Mouse (Mus musculus) ovary, adult 10 weeks (tissue): ENCODE measurements around the gene Pitpnb. TPM values are rescaled to one million over a fixed set of nuclear protein-coding genes. Genes with fewer than 3 reads are reported as not detected.

Experiments used
- polyA plus RNA-seq: library from polyadenylated mRNA; stranded (reverse); fragments of 350-450 nt; fragmentation: Illumina TruSeq; extraction: RNeasy Lipid Tissue Mini Kit (QIAGEN cat#74804); gene quantifications from one replicate; pipeline ENCODE4 v1.2.3, GENCODE M21; 2014

The Pitpnb gene
- polyA plus RNA-seq = 135 TPM

DNA sequence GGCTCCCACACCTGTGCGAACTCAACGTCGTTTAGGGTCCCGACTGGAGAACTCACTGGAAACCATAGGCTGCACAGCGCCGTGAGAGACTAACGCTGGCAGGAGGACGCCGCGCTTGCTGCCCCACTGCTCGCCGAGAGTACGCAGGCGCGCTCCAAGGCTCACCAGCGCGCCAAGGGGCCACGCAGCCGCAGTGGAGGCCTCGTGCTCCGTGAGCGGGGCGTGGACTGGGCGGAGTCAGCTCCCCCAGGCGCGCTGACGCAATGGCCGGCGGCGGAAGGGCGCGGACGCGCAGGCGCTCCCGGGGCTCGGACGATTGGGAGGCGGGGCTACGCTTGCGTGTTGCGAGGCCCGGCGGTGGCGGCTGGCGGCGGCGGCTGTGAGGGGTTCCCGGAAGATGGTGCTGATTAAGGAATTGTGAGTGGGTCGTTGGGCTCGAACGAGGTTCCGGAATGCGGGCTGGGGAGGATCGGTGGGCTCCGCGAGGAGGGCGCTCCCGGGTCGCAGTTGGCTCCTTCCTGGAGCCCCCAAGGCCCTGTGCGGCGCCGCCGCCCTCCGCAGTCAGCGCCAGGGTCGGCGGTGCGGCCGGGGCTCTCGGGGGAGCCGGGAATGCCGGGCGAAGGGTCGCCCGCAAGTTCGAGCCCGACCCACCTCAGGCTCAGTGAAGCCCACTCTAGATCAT is at the start of gene Pitpnb:
Gene Pitpnb (plus strand): TSS at position 347 of the 682 bp plus-strand sequence.

GRCm38 (mm10) chr5:111416591-111417374 is 86.2 kb downstream of the Pitpnb start, which contains the start of gene Mn1:
Gene Mn1, plus strand, starts transcription at chr5:111417362.

Other genes starting within 250 kb of the Pitpnb start
- gene Mn1, start 86.6 kb downstream of the Pitpnb start, polyA plus RNA-seq = 0.68 TPM